Mouse (Mus musculus): ENCODE measurements around the gene Dgki. TPM values are rescaled to one million over a fixed set of nuclear protein-coding genes. Genes with fewer than 3 reads are reported as not detected.

Gene Dgki
- total and polyA plus RNA-seq, 3 experiments: 0.05 TPM; not detected in 2

DNA sequence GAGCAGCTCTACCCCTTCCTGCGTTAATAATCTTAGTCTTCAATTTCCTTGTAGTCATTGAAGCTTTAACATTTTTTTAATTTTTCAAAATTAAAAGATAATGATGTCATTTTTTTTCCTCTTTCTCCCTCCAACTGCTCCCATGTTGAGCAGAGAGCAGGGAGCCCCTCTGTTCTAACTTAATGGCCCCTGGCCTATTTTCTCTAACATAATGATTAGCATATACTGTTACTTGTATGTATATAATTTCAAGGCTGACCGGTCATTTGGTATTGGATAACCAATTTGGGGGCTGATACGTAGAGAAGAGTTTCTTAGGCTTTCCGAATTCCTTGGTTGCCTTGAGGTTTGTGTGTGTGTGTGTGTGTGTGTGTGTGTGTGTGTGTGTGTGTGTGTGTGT lies 378.0 kb downstream of the Dgki start:
- Histone ChIP-seq H3K36me3 (replicated peaks) (no peaks in the 10 kb centered on the region), H3K4me1 (ENCODE audit: insufficient read depth, low read depth, low read length) (no peaks in the 10 kb centered on the region), H3K9me3 (replicated peaks) (no peaks in the 10 kb centered on the region), H3K4me3 (ENCODE audit: low read depth, low read length) (no peak overlapping the region), H3K27me3 (ENCODE audit: insufficient read depth, low read length) (no peaks in the 10 kb centered on the region)
- DNase-seq (ENCODE audit: low spot score) (no peak), ATAC-seq (ENCODE audit: extremely low read depth, insufficient number of reproducible peaks, low FRiP score, poor library complexity, severe bottlenecking) (no peak)
- TF ChIP-seq TAL1 (conservative IDR thresholded peaks at IDR 0.05; ENCODE audit: low read depth, low read length): no peak
- TF ChIP-seq POLR2AphosphoS5 (IDR thresholded peaks at IDR 0.05; ENCODE audit: insufficient replicate concordance, low read depth, low read length): no peak
- TF ChIP-seq GATA1 (IDR thresholded peaks at IDR 0.05; ENCODE audit: borderline replicate concordance, low read length): no peak
- TF ChIP-seq CTCF (IDR thresholded peaks at IDR 0.05; ENCODE audit: low read depth, low read length): no peak
- no peak for TF ChIP-seq GATA2 (IDR thresholded peaks at IDR 0.05; ENCODE audit: borderline replicate concordance, low read depth, low read length)

DNA sequence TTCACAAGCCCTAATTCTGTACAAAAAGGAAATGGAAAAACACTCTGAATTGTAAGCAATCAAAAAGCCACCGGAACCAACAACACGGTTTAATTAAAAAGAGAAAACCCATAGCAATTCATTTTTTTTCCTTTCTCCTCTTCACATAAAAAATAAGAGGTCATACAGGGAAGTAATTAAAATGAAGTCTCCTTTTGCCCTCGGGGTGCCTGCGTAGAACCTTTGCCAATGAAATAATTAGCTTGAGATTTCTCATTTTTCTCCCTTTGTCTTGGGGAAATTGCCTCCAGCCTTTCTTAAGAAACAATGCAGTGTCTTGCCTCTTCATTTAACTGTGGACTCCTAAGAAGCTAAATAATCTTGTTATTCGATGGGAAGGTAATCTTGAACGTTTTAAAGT lies 388.4 kb downstream of the Dgki start:
- no peak for TF ChIP-seq TAL1 (conservative IDR thresholded peaks at IDR 0.05; ENCODE audit: low read depth, low read length)
- no peak for TF ChIP-seq GATA1 (IDR thresholded peaks at IDR 0.05; ENCODE audit: borderline replicate concordance, low read length)
- no peak for TF ChIP-seq POLR2AphosphoS5 (IDR thresholded peaks at IDR 0.05; ENCODE audit: insufficient replicate concordance, low read depth, low read length)
- TF ChIP-seq CTCF (IDR thresholded peaks at IDR 0.05; ENCODE audit: low read depth, low read length): no peak
- TF ChIP-seq GATA2 (IDR thresholded peaks at IDR 0.05; ENCODE audit: borderline replicate concordance, low read depth, low read length): no peak
- no peaks in the 10 kb centered on the region for H3K9me3 ChIP-seq (replicated peaks)
- ATAC-seq (ENCODE audit: extremely low read depth, insufficient number of reproducible peaks, low FRiP score, poor library complexity, severe bottlenecking): no peak
- no peaks in the 10 kb centered on the region for H3K27me3 ChIP-seq (ENCODE audit: insufficient read depth, low read length)
- H3K4me1 ChIP-seq (ENCODE audit: insufficient read depth, low read depth, low read length): no peaks in the 10 kb centered on the region
- H3K36me3 ChIP-seq (replicated peaks): no peaks in the 10 kb centered on the region
- no peak for DNase-seq (ENCODE audit: low spot score)
- no peak overlapping the region for H3K4me3 ChIP-seq (ENCODE audit: low read depth, low read length)

GRCm38 (mm10) chr6:36907191-36907590 lies 392.8 kb downstream of the Dgki start:
- TF ChIP-seq POLR2AphosphoS5 (IDR thresholded peaks at IDR 0.05; ENCODE audit: insufficient replicate concordance, low read depth, low read length): no peak
- TF ChIP-seq GATA1 (IDR thresholded peaks at IDR 0.05; ENCODE audit: borderline replicate concordance, low read length): no peak
- no peak for TF ChIP-seq TAL1 (conservative IDR thresholded peaks at IDR 0.05; ENCODE audit: low read depth, low read length)
- no peak for TF ChIP-seq CTCF (IDR thresholded peaks at IDR 0.05; ENCODE audit: low read depth, low read length)
- no peak for TF ChIP-seq GATA2 (IDR thresholded peaks at IDR 0.05; ENCODE audit: borderline replicate concordance, low read depth, low read length)
- no peaks in the 10 kb centered on the region for H3K9me3 ChIP-seq (replicated peaks)
- no peak overlapping the region for H3K4me3 ChIP-seq (ENCODE audit: low read depth, low read length)
- no peaks in the 10 kb centered on the region for H3K27me3 ChIP-seq (ENCODE audit: insufficient read depth, low read length)
- H3K36me3 ChIP-seq (replicated peaks): no peaks in the 10 kb centered on the region
- ATAC-seq (ENCODE audit: extremely low read depth, insufficient number of reproducible peaks, low FRiP score, poor library complexity, severe bottlenecking): no peak
- DNase-seq (ENCODE audit: low spot score): no peak
- H3K4me1 ChIP-seq (ENCODE audit: insufficient read depth, low read depth, low read length): no peaks in the 10 kb centered on the region

- H3K27me3 ChIP-seq (ENCODE audit: insufficient read depth, low read length): no peaks in the 10 kb centered on the region
- ATAC-seq (ENCODE audit: extremely low read depth, insufficient number of reproducible peaks, low FRiP score, poor library complexity, severe bottlenecking): no peak
Observed at GRCm38 (mm10) chr6:36905965-36906364, 394.0 kb downstream of the Dgki start.

DNA sequence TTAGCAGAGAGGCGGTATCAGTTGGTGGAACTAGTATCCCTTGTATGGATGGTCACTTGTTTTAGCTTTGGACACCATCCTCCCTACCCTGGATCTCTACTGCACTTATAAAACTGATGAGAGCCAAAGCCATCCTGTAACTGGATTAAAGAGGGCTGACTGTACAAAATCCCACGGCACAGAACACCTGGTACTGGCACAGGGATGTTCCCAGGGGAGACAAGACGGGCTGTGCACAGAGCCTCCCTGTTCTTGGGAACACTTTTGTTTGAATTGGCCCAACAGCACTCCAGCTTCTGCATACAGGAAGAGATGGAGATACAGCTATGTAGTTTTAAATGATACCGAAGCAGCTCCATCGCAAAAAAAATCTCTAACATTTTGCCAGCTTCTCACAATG lies 395.1 kb downstream of the Dgki start:
- Histone ChIP-seq H3K27me3 (ENCODE audit: insufficient read depth, low read length) (no peaks in the 10 kb centered on the region), H3K9me3 (replicated peaks) (no peaks in the 10 kb centered on the region), H3K4me3 (ENCODE audit: low read depth, low read length) (no peak overlapping the region), H3K4me1 (ENCODE audit: insufficient read depth, low read depth, low read length) (no peaks in the 10 kb centered on the region), H3K36me3 (replicated peaks) (no peaks in the 10 kb centered on the region)
- DNase-seq (ENCODE audit: low spot score) (no peak), ATAC-seq (ENCODE audit: extremely low read depth, insufficient number of reproducible peaks, low FRiP score, poor library complexity, severe bottlenecking) (no peak)
- TF ChIP-seq CTCF (IDR thresholded peaks at IDR 0.05; ENCODE audit: low read depth, low read length) (no peak), GATA2 (IDR thresholded peaks at IDR 0.05; ENCODE audit: borderline replicate concordance, low read depth, low read length) (no peak), POLR2AphosphoS5 (IDR thresholded peaks at IDR 0.05; ENCODE audit: insufficient replicate concordance, low read depth, low read length) (no peak), TAL1 (conservative IDR thresholded peaks at IDR 0.05; ENCODE audit: low read depth, low read length) (no peak), GATA1 (IDR thresholded peaks at IDR 0.05; ENCODE audit: borderline replicate concordance, low read length) (no peak)

More at GRCm38 (mm10) chr6:36905965-36906364, 394.0 kb downstream of the Dgki start:
- Histone ChIP-seq H3K4me3 (ENCODE audit: low read depth, low read length) (no peak overlapping the region), H3K4me1 (ENCODE audit: insufficient read depth, low read depth, low read length) (no peaks in the 10 kb centered on the region), H3K9me3 (replicated peaks) (no peaks in the 10 kb centered on the region), H3K36me3 (replicated peaks) (no peaks in the 10 kb centered on the region)
- no peak for DNase-seq (ENCODE audit: low spot score)
- no peak for TF ChIP-seq CTCF (IDR thresholded peaks at IDR 0.05; ENCODE audit: low read depth, low read length)

DNA sequence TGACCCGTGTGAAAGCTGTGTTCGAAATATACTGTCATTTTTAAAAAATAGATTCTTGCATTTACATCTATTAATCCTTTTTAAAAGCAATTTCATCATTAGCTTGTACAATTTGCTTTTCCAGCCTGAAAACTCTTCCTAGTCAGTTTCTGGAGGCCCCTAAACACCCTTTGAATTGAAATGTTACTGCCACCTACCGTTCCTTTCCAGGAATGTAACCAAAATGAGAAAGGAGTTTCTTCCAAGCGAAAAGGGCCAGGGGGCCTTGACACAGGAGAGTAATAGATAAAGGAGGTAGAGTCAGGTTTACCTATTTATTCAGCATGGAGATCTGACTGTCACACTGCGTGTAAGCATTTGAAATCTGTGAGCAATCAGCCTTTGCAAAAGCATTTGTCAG lies 396.2 kb downstream of the Dgki start:
- H3K4me3 ChIP-seq (ENCODE audit: low read depth, low read length): no peak overlapping the region

More for the DNA sequence above, 396.2 kb downstream of the Dgki start:
- H3K4me1 ChIP-seq (ENCODE audit: insufficient read depth, low read depth, low read length): no peaks in the 10 kb centered on the region
- no peaks in the 10 kb centered on the region for H3K27me3 ChIP-seq (ENCODE audit: insufficient read depth, low read length)
- DNase-seq (ENCODE audit: low spot score) (no peak), ATAC-seq (ENCODE audit: extremely low read depth, insufficient number of reproducible peaks, low FRiP score, poor library complexity, severe bottlenecking) (no peak)
- no peaks in the 10 kb centered on the region for H3K9me3 ChIP-seq (replicated peaks)
- TF ChIP-seq POLR2AphosphoS5 (IDR thresholded peaks at IDR 0.05; ENCODE audit: insufficient replicate concordance, low read depth, low read length) (no peak), CTCF (IDR thresholded peaks at IDR 0.05; ENCODE audit: low read depth, low read length) (no peak), GATA2 (IDR thresholded peaks at IDR 0.05; ENCODE audit: borderline replicate concordance, low read depth, low read length) (no peak), TAL1 (conservative IDR thresholded peaks at IDR 0.05; ENCODE audit: low read depth, low read length) (no peak), GATA1 (IDR thresholded peaks at IDR 0.05; ENCODE audit: borderline replicate concordance, low read length) (no peak)
- no peaks in the 10 kb centered on the region for H3K36me3 ChIP-seq (replicated peaks)
